Mouse (Mus musculus) MEL (cell line): ENCODE data around the gene Gm49673. TPM values are rescaled to one million over a fixed set of nuclear protein-coding genes. Genes with fewer than 3 reads are reported as not detected.

Experiments used
- DNase-seq: peaks from one replicate; pipeline ENCODE4 v3.0.0; 2011; ENCODE audit warnings: low read depth, low spot score
- H3K27ac ChIP-seq: 2 replicates; pipeline ENCODE4 v1.5.1; 2012; ENCODE audit warnings: low read depth, mild to moderate bottlenecking, control low read depth, low read length, moderate library complexity; ENCODE audit not compliant: control insufficient read depth
- H3K27me3 ChIP-seq, 2 experiments: fragments of 150-350 bp in 1 of 2; sonication (generic) in 1 of 2; 2 replicates each; pipeline ENCODE4 v1.6.1; 2012; ENCODE audit warnings: low read length in 2 of 2, mild to moderate bottlenecking in 2 of 2, improper control_type of control experiment in 1 of 2, moderate library complexity in 1 of 2; ENCODE audit not compliant: insufficient read depth in 2 of 2, control insufficient read depth in 1 of 2
- H3K36me3 ChIP-seq, 2 experiments: 2 replicates each; pipeline ENCODE4 v1.6.1; 2012 to 2014; ENCODE audit warnings: low read length in 2 of 2, improper control_type of control experiment in 1 of 2, inconsistent platforms in 1 of 2, mild to moderate bottlenecking in 1 of 2; ENCODE audit not compliant: insufficient read depth in 2 of 2, control insufficient read depth in 1 of 2
- H3K4me1 ChIP-seq, 2 experiments: fragments of 150-350 bp in 1 of 2; sonication (generic) in 1 of 2; 2 replicates each; pipeline ENCODE4 v1.6.1; 2012; ENCODE audit warnings: low read length in 2 of 2, improper control_type of control experiment in 1 of 2, mild to moderate bottlenecking in 1 of 2; ENCODE audit not compliant: insufficient read depth in 2 of 2, control insufficient read depth in 1 of 2
- H3K4me3 ChIP-seq, 2 experiments: fragments of 150-350 bp in 1 of 2; sonication (generic) in 1 of 2; 2 replicates each; pipeline ENCODE4 v1.5.1; 2012; ENCODE audit warnings: low read depth in 2 of 2, low read length in 2 of 2, mild to moderate bottlenecking in 2 of 2, moderate library complexity in 2 of 2, control low read depth in 1 of 2, improper control_type of control experiment in 1 of 2; ENCODE audit not compliant: control insufficient read depth in 1 of 2, insufficient read depth in 1 of 2
- H3K79me2 ChIP-seq: 2 replicates; pipeline ENCODE4 v1.6.1; 2012; ENCODE audit warnings: mild to moderate bottlenecking, low read length, moderate library complexity; ENCODE audit not compliant: control insufficient read depth, poor library complexity, insufficient read depth
- H3K9ac ChIP-seq: 2 replicates; pipeline ENCODE4 v1.6.1; 2012; ENCODE audit warnings: low read depth, mild to moderate bottlenecking, control low read depth, low read length, moderate library complexity; ENCODE audit not compliant: control insufficient read depth, poor library complexity, severe bottlenecking
- H3K9me3 ChIP-seq: fragments of 150-350 bp; sonication (generic); replicated peaks from 2 replicates; pipeline ENCODE4 v1.6.1; 2012; ENCODE audit warnings: mild to moderate bottlenecking, low read length, improper control_type of control experiment, moderate library complexity; ENCODE audit not compliant: insufficient read depth
- BHLHE40 ChIP-seq: IDR thresholded peaks from 2 replicates; pipeline ENCODE4 v1.6.1; 2012; ENCODE audit warnings: low read depth, mild to moderate bottlenecking, inconsistent platforms, low read length, improper control_type of control experiment, borderline replicate concordance
- E2F4 ChIP-seq: IDR thresholded peaks from 2 replicates; pipeline ENCODE4 v1.6.1; 2011; ENCODE audit warnings: low read depth, low read length, improper control_type of control experiment, borderline replicate concordance
- ELF1 ChIP-seq: IDR thresholded peaks from 2 replicates; pipeline ENCODE4 v1.6.1; 2014; ENCODE audit warnings: low read depth, mild to moderate bottlenecking, inconsistent platforms, low read length, improper control_type of control experiment, moderate library complexity
- EP300 ChIP-seq, 2 experiments: IDR thresholded peaks; 2 replicates each; pipeline ENCODE4 v1.6.1; 2011; ENCODE audit warnings: improper control_type of control experiment in 2 of 2, low read length in 2 of 2, low read depth in 1 of 2, mild to moderate bottlenecking in 1 of 2
- ETS1 ChIP-seq: IDR thresholded peaks from 2 replicates; pipeline ENCODE4 v1.6.1; 2012; ENCODE audit warnings: low read depth, mild to moderate bottlenecking, inconsistent platforms, low read length, improper control_type of control experiment, moderate library complexity
- JUND ChIP-seq: IDR thresholded peaks from 2 replicates; pipeline ENCODE4 v1.6.1; 2011; ENCODE audit warnings: low read depth, mild to moderate bottlenecking, improper control_type of control experiment, low read length
- KAT2A ChIP-seq: conservative IDR thresholded peaks from 2 replicates; pipeline ENCODE4 v1.6.1; 2012; ENCODE audit warnings: low read depth, low read length, improper control_type of control experiment, inconsistent platforms
- MAFK ChIP-seq: IDR thresholded peaks from 2 replicates; pipeline ENCODE4 v1.6.1; 2011; ENCODE audit warnings: low read depth, mild to moderate bottlenecking, low read length, improper control_type of control experiment, borderline replicate concordance
- MEF2A ChIP-seq: IDR thresholded peaks from 2 replicates; pipeline ENCODE4 v1.6.1; 2014; ENCODE audit warnings: low read depth, mild to moderate bottlenecking, inconsistent platforms, low read length, improper control_type of control experiment; ENCODE audit not compliant: poor library complexity, insufficient replicate concordance, severe bottlenecking; ENCODE audit errors: extremely low read depth
- MYC ChIP-seq: IDR thresholded peaks from 2 replicates; pipeline ENCODE4 v1.6.1; 2011; ENCODE audit warnings: low read depth, mild to moderate bottlenecking, low read length, improper control_type of control experiment, moderate library complexity
- POLR2AphosphoS5 ChIP-seq: IDR thresholded peaks from 2 replicates; pipeline ENCODE4 v1.6.1; 2012; ENCODE audit warnings: low read depth, borderline replicate concordance, mild to moderate bottlenecking, inconsistent platforms, low read length, moderate library complexity, mixed read lengths
- RAD21 ChIP-seq: IDR thresholded peaks from 2 replicates; pipeline ENCODE4 v1.6.1; 2011; ENCODE audit warnings: mild to moderate bottlenecking, low read depth, low read length, improper control_type of control experiment
- SIN3A ChIP-seq: IDR thresholded peaks from 2 replicates; pipeline ENCODE4 v1.6.1; 2012; ENCODE audit warnings: low read length, improper control_type of control experiment, inconsistent platforms
- SMC3 ChIP-seq: IDR thresholded peaks from 2 replicates; pipeline ENCODE4 v1.6.1; 2011; ENCODE audit warnings: low read depth, low read length, improper control_type of control experiment
- TBP ChIP-seq: IDR thresholded peaks from 2 replicates; pipeline ENCODE4 v1.8.0; 2011; ENCODE audit warnings: low read depth, low read length, improper control_type of control experiment
- TCF12 ChIP-seq: IDR thresholded peaks from 2 replicates; pipeline ENCODE4 v1.6.1; 2014; ENCODE audit warnings: low read depth, mild to moderate bottlenecking, inconsistent platforms, low read length, improper control_type of control experiment, moderate library complexity
- UBTF ChIP-seq: IDR thresholded peaks from 2 replicates; pipeline ENCODE4 v1.6.1; 2012; ENCODE audit warnings: low read depth, mild to moderate bottlenecking, inconsistent platforms, low read length, improper control_type of control experiment, moderate library complexity, borderline replicate concordance; ENCODE audit not compliant: insufficient read depth
- USF1 ChIP-seq: IDR thresholded peaks from 2 replicates; pipeline ENCODE4 v1.6.1; 2014; ENCODE audit warnings: low read depth, mild to moderate bottlenecking, inconsistent platforms, low read length, improper control_type of control experiment, moderate library complexity
- USF2 ChIP-seq, 2 experiments: IDR thresholded peaks; 2 replicates each; pipeline ENCODE4 v1.6.1; 2011 to 2012; ENCODE audit warnings: improper control_type of control experiment in 2 of 2, low read length in 2 of 2, borderline replicate concordance in 1 of 2, inconsistent platforms in 1 of 2, low read depth in 1 of 2, mild to moderate bottlenecking in 1 of 2; ENCODE audit not compliant: insufficient read depth in 1 of 2
- polyA plus RNA-seq, 2 experiments: library from polyadenylated mRNA; stranded (reverse) in 1 of 2; unstranded in 1 of 2; fragments of >175 nt in 1 of 2; fragments of >200 nt in 1 of 2; gene quantifications; 2 replicates each; pipeline versions ENCODE4 v1.2.1 to v1.2.4; 2012; ENCODE audit warnings: low replicate concordance in 2 of 2, low read depth in 1 of 2; ENCODE audit not compliant: insufficient read length in 2 of 2, insufficient read depth in 1 of 2, missing spikeins in 1 of 2
- total RNA-seq: library from RNA; depleted of rRNA; stranded (reverse); fragments of 300-350 nt; gene quantifications from 2 replicates; pipeline ENCODE4 v1.2.3, GENCODE M21; 2012

The Gm49673 gene
- total and polyA plus RNA-seq, 3 experiments = not detected

GRCm38 (mm10) chr17:8177090-8177489 lies 29.5 kb upstream of the Gm49673 start:
- DNase-seq = no peak
- Histone ChIP-seq H3K27ac (no peak overlapping the region), H3K4me3 (no peak overlapping the region), H3K9ac (no peak overlapping the region), H3K27me3 (no peaks in the 10 kb centered on the region), H3K79me2 (no peaks in the 10 kb centered on the region; the same call in 1 of the 2 replicates), H3K4me1 (no peaks in the 10 kb centered on the region), H3K9me3 (no peaks in the 10 kb centered on the region), H3K36me3 (peaks cover 0 to 47% of the 10 kb centered on the region in 2 experiments; a peak in 2 of 4 replicates)
- TF ChIP-seq E2F4 (no peak), UBTF (no peak), KAT2A (no peak), SMC3 (no peak), SIN3A (no peak), USF2 (IDR thresholded peaks at IDR 0.05; ENCODE audit: borderline replicate concordance in 1 of 2, insufficient read depth in 1 of 2, low read depth in 1 of 2, low read length in 2 of 2) (no peak), USF1 (no peak), TBP (no peak), JUND (no peak), EP300 (IDR thresholded peaks at IDR 0.05; ENCODE audit: low read depth in 1 of 2, low read length in 2 of 2) (no peak), TCF12 (no peak), ETS1 (no peak), MAFK (no peak)

GRCm38 (mm10) chr17:8171081-8171480 lies 23.5 kb upstream of the Gm49673 start:
- no peak overlapping the region for H3K4me3 ChIP-seq

More at GRCm38 (mm10) chr17:8171081-8171480, 23.5 kb upstream of the Gm49673 start:
- Histone ChIP-seq H3K9me3 (no peaks in the 10 kb centered on the region), H3K27me3 (no peaks in the 10 kb centered on the region), H3K36me3 (peaks cover 0 to 49% of the 10 kb centered on the region in 2 experiments; a peak in 3 of 4 replicates), H3K79me2 (peaks cover 7% of the 10 kb centered on the region), H3K9ac (no peak overlapping the region), H3K27ac (no peak overlapping the region), H3K4me1 (no peaks in the 10 kb centered on the region)
- DNase-seq = no peak
- TF ChIP-seq ETS1 (no peak), MAFK (no peak), MEF2A (no peak), RAD21 (no peak), POLR2AphosphoS5 (no peak), ELF1 (no peak), MYC (no peak), BHLHE40 (no peak), E2F4 (no peak), SIN3A (no peak)
